Mouse (Mus musculus) gastrocnemius, adult 2 months (tissue): Measurements from ENCODE around the gene Kctd14. TPM values are rescaled to one million over a fixed set of nuclear protein-coding genes. Genes with fewer than 3 reads are reported as not detected.
"Not testable (repeated sequence)": the region's sequence is repeated elsewhere in the genome, so short reads cannot be mapped to it uniquely, and the experiment has no call there.

Source experiments
- DNase-seq: peaks from one replicate; pipeline ENCODE4 v3.0.0; 2022
- H3K27ac ChIP-seq: fragments of 200-600 bp; 2 replicates; pipeline ENCODE4 v1.8.1; 2022; ENCODE audit warnings: mild to moderate bottlenecking
- H3K4me3 ChIP-seq: fragments of 200-600 bp; 2 replicates; pipeline ENCODE4 v1.8.1; 2022; ENCODE audit warnings: mild to moderate bottlenecking, moderate library complexity
- CTCF ChIP-seq: fragments of 200-600 bp; IDR thresholded peaks from 2 replicates; pipeline ENCODE4 v1.8.1; 2022; ENCODE audit warnings: antibody characterized with exemption, mild to moderate bottlenecking, moderate library complexity
- intact Hi-C: fragments of 180-260 bp; cut with DNase I; formaldehyde crosslinking; loops from one replicate; pipeline ENCODE4 v1.15.1; 2025
- long read RNA-seq, 2 experiments: library from polyadenylated mRNA; stranded (forward); transcript quantifications; one replicate each; pipeline ENCODE4 v2.0.0; 2021
- total RNA-seq, 2 experiments: library from RNA; stranded (reverse); gene quantifications; 2 replicates each; pipeline ENCODE4 v1.2.3; 2021

Kctd14 gene
- under 1 TPM in 1 of 2 experiments, not detected in 1; 0.11 TPM for total RNA-seq
- long read RNA-seq, experiment 1 = 0 reads
- long read RNA-seq, experiment 2 = 0 reads

DNA sequence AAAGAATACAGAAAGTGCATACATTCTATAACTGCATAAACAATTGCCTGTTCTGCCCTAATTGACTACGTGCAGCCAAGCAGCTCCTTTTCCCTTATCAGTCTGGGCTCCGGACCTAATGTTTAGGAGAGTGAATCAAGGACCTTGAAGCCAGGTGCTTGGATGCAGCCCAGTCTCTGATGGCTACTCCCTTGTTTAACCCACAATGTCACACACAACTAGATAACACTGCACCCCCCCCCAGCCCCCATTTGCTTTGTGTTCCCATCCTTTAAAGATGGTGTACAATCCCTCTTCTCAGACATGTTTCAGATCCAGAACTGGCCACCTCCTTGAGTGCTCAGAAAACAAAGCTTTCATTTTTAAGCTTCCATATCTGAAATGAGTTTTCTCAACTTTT, at the start of gene Kctd14:
Kctd14 (plus strand) TSS at position 301 of the 400 bp plus-strand sequence.
- intact Hi-C loops, H3K4me3 ChIP-seq, DNase-seq, H3K27ac ChIP-seq: not testable (repeated sequence)

DNA sequence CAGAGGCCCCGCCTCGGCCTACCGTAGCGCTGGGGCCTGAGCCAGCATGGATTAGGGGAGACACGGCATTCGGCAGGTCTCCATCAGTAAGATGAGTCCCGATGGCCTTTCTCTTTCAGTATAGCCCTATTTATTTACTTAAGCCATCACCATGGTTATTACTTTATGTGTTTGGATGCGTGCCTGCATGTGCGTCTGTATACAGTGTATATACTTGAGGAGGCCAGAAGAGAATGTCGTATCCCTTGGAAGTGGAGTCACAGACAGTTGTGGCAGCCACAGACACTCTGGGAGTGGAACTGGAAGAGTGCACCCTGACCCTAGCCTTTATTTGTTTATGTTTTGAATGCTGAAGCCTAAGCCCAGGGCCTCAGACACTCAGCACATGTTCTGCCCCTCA, 44.0 kb upstream of the Kctd14 start:
- H3K4me3 ChIP-seq = no peak overlapping the region
- H3K27ac ChIP-seq = no peak overlapping the region
- TF ChIP-seq CTCF = no peak
- no peak for DNase-seq
- intact Hi-C loops = no loop called here

DNA sequence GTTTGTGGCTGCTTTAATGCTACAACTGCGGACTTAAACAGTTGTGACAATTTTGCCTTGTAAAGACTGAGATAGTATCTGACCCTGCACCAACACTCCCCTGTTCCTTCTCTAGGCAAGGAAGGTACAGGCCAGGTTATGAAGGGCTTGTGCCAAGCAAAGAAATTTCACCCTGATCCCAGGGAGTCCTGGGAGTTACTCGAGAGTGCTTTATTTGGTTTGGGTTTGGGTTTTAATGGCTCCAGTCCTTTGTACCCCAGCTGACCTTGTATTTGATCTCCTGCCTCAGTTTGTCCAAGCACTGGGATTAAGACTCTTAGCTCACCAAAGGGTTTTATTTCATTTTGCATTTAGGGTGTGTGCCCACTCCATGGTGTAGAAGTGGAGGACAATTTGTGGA, 40.0 kb upstream of the Kctd14 start:
- no peak overlapping the region for H3K27ac ChIP-seq
- H3K4me3 ChIP-seq = no peak overlapping the region
- intact Hi-C loops = no loop called here
- TF ChIP-seq CTCF = no peak
- no peak for DNase-seq

DNA sequence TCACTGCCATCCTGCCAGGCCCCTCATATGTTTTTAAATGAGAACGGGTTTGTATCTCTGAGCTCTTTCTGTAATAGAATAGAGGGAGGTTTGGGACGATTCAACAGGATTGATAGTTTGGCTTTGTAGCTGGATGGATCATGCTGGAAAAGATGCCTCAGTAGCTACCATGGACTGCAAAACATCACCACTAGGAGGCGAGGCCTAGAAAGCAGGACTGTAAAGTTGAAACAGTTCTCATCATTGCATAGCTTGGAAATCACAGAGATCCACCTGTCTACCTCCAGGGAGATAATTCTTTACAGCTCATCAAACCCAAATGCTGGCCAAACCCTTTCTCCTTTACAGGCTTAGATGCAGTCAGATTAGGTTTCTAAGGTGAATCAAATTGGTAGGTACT, 39.5 kb upstream of the Kctd14 start:
- intact Hi-C loops = no loop called here
- no peak overlapping the region for H3K4me3 ChIP-seq
- no peak for DNase-seq
- TF ChIP-seq CTCF = no peak; the same call in 1 of the 2 replicates
- H3K27ac ChIP-seq = no peak overlapping the region

DNA sequence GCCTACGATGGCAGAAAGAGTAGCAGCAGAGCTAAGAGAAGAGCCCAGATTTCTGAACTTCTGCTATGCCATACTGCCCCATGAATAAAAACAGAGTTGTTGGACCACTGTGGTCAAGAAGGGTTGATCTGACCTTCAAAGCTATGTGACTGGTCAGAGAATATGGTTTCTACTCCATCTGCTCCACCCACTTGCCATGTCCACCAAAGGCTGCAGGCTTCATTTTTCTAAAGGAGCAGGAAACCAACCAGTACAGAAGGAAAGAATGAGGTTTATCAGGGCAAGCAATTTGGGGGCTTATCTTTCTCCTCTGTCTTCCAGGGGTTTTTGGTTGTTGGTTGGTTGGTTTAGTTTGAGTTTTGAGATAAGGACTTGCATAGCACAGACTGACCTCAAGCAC, 37.1 kb upstream of the Kctd14 start:
- TF ChIP-seq CTCF = no peak
- H3K27ac ChIP-seq = peak overlapping the region; percentile 89

DNA sequence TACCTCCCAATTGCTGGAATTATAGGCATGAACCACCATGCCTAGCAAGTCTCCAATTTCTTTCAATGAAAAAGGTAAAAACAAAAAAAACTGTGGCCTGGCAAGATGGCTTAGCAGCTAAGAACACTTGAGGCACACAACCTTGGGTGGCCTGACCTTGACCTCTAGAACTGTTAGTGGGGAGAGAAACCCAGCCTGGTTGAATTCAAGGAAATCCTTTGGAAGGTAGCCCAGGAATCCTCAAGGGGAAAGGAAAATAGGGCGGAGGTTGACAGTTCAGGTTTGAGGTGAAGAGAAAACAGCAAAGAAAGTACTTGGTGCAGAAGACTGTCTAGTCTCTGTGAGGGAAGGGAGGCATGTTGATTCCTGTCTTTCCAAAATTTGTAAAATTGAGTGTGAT, 36.7 kb upstream of the Kctd14 start:
- intact Hi-C loops = no loop called here
- DNase-seq = no peak
- no peak for TF ChIP-seq CTCF
- H3K4me3 ChIP-seq = peak overlapping the region; percentile 74
- H3K27ac ChIP-seq = peak overlapping the region; percentile 89

More for the DNA sequence above, 37.1 kb upstream of the Kctd14 start:
- no peak overlapping the region for H3K4me3 ChIP-seq
- intact Hi-C loops = no loop called here
- no peak for DNase-seq

DNA sequence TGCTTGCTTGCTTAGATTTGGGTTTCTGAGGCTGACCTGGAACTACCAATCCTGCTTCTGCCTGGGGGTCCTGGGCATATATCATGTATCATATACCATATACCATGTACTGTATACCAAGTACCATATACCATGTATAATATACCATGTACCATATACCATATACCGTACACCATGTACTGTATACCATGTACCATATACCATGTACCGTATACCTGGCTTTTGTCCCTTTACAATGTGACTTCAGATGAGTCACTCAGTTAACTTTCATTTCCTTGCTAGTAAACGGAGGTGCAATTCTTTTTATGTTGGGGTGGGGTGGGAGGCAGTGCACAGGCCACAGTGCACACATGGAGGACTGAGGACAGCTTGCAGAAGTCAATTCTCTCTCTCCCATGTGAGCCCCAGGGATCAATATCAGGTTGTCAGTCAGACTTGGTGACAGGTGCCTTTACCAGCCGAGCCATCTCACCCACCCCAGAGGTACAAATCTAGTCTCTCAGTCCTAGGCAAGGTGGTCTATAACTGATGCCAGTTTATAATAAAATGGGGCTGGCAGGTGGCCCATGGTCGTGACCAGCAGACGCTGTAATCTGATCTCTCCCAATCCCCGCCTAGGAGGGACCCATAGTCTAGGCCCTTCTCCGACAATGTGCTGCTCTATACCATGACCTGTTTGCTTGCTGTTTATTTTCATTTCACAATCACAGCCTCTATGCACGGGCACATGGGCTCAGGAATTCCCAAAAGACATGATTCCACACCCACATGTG, 36.0 kb upstream of the Kctd14 start:
- DNase-seq = peak; percentile 48
- Histone ChIP-seq H3K27ac (peak overlapping the region; percentile 89), H3K4me3 (peak overlapping the region; percentile 74)
- TF ChIP-seq CTCF = no peak
- intact Hi-C loops = no loop called here

DNA sequence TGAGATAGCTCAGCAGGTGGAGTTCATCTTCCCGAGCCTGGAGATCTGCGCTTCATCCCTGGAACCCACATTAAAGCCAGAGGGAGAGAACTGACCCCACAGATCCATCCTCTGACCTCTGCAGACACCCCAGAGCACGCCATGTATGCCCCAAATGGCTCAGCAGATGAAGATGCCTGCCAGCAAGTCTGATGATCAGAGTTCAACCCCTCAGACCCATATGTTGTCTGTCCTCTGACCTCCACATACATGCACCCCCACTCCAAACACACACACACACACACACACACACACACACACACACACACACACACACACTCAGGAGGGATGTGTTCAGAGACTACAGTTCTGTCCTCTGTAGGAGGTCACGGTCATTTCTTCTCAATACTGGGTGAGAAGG, 34.6 kb upstream of the Kctd14 start:
- peak overlapping the region; percentile 89 for H3K27ac ChIP-seq
- no peak for DNase-seq
- H3K4me3 ChIP-seq = peak overlapping the region; percentile 74
- intact Hi-C loops = no loop called here
- TF ChIP-seq CTCF = no peak

DNA sequence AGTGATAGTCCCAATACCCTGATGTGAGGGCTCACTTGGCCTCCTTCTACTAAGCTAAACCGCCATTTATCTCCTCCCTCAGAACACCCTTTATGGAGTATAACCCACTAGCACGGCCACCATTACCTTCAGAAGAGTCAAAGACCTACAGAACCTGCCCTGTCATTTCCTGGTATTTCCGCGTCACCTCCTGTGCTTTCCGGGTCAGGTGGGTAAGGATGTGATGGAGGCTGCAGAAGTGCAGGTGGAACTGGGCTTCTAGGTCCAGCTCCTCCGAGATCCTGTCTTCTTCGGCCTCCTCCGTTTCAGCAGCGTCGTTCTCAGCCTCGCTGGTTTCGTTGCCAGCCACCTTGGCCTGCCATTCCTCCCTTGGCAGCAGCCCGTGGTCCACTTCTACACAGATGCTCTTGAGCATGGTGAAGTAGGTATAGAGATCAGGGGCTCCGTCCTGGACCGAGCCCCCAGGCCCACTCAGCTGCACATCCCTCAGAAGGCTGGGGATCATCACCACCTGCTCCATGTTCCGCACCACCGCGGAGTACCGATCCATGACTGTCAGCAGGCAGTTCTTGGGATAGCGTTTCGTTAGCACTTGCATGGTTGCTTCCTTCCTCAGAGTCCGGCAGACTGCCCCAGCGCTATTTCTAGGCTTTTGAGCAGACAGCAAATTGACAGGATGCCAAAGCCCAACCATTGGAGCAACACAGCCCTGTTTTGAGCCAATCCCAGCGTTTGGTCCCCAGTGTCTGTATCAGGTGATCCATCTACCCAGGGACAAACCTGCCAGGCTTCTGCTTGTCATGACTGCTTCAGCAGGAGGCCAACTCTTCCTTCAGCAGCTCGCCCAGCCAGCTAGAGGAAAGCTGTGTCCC, 34.0 kb upstream of the Kctd14 start, which contains the start of gene Thrsp:
Thrsp (minus strand) TSS at position 825 of the 872 bp plus-strand sequence.
- intact Hi-C loops = no loop called here
- no peak for TF ChIP-seq CTCF
- Histone ChIP-seq H3K27ac (peak within 1 kb of the TSS; percentile 89), H3K4me3 (peak within 1 kb of the TSS; percentile 74)
- DNase-seq = peak; percentile 87

DNA sequence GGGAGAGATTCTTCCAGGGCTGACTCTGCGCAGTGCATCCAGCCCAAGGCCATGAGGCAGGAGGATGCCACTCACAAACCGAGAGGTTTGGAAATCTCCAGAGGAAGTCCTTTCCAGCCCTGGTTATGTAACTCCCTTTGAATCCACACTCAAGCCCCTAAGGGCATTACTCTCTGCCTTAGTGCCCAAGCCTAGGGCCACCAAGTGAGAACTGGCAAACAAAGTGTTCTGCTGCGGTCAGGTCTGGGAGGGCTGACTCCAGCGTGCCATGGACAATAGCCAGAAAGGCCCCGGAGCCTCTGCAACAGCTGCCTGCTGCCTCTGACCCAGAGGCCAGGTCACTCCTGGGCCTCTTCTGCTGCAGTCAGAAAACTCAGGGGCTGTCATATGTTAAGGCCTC, 32.4 kb upstream of the Kctd14 start:
- TF ChIP-seq CTCF = no peak
- DNase-seq = peak; percentile 67
- H3K27ac ChIP-seq = peak overlapping the region; percentile 54
- intact Hi-C loops = no loop called here
- H3K4me3 ChIP-seq = no peak overlapping the region

DNA sequence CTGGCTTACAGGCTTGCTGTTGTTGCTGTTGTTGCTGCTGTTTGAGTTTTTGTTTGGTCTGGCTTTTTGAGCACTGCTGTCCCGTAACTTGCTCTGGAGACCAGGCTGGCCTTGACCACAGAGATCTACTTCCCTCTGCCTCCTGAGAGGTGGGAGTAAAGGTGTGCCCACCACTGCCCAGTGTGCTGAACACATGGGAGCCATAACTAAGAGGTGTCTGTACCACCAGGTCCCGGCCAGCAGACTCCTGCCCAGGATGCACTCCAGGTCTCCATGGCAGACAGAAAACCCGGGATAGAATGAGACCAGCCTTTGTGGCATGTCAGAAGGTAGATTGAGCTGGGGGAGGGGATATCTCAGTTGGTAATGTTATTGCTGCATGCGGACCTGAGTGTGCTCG, 32.0 kb upstream of the Kctd14 start:
- Histone ChIP-seq H3K4me3 (no peak overlapping the region), H3K27ac (peak overlapping the region; percentile 54)
- DNase-seq = no peak
- intact Hi-C loops = no loop called here
- TF ChIP-seq CTCF = no peak

DNA sequence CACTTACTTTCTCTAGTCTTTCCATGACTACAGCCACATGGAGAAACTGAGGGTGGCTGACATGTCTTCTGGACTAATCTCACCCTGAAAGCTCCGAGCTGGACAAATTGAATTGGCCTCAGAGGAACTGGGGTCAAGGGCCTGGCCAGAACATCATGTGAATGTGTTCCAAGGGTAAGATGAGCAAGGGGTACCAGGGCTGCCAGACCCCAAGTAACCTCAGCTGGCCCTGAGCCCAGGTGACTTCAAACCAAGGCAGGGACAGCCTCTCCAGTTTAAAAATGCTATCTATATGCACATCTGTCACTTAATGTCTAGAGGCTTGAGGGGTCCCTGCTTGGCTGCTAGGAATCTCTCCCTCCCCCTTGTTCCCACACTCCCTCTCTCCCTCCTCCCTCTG, 30.7 kb upstream of the Kctd14 start:
- peak; percentile 60 for DNase-seq
- intact Hi-C loops = no loop called here
- TF ChIP-seq CTCF = no peak
- Histone ChIP-seq H3K27ac (peak overlapping the region; percentile 61), H3K4me3 (no peak overlapping the region)
